Mouse (Mus musculus): ENCODE measurements at regions not wholly inside any gene's neighbourhood (a gene's known extent, or its start where the extent isn't known, plus 50 kb on each side); places are given as distances from the start of the nearest gene placed in this dataset.

GRCm38 (mm10) chr2:124775737-124776136 lies 292.2 kb upstream of the Slc24a5 start:
- peak; percentile 68 for DNase-seq

- DNase-seq = no peak
Observed at GRCm38 (mm10) chr2:124792633-124793036, 275.3 kb upstream of the Slc24a5 start.

DNA sequence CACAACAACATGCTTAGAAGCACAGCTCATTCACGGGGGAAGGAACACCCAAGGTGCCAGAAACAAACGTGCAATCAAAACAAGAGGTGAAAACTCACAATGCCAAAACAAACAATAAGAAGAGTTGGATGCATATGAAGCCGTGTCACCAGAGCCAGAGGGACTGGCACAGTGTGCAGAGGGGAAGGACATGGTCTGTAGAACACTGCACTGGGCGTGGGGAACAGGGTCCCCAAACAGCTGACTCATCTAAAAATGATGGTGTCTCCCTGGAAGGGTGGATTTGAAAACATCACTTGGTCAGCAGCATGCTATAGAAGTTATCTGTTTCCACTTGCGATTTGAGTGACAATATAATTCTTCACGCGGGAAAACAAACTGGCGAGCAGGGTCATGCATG lies 256.2 kb upstream of the Slc24a5 start:
- DNase-seq = no peak

DNA sequence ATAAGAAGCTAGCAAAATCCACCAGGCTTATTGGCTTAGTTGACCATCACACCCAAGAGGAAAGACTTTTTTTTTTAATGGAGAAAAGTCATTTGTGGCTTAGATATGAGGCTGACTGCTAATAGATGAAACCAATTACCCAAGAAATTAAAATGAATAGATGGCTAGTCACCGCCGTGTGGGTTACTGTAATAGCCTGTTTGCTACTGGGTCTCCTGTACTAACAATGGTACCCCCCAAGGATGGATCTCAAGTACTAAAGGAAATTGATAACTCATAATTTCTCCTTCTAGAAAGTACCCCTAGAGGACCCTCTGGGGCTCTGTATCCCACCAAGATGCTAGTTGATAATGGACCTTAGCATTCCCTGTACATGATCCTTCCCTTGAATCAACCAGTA lies 251.1 kb upstream of the Slc24a5 start:
- DNase-seq = no peak

DNA sequence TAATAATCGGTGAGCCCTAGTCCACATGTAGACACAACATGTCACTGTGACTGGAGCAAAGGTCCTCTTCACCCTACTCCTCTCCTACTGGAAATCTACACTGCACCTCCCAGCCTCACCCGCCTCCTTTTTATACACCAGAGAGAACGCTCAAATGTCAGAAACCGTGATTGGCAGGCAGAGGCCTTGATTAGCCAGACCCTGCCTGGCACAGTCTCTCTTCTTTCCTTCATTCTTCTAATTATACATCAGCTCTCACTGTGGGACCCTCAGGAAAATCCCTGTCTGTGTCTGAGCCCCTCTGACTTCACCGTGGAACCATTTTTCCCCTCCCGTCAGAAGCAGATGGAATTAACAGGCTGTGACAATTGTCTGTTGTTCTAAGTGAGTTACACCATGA lies 248.1 kb upstream of the Slc24a5 start:
- no peak for DNase-seq

- DNase-seq = no peak
Observed at GRCm38 (mm10) chr2:124820821-124821220, 247.1 kb upstream of the Slc24a5 start.

- no peak for DNase-seq
Observed at GRCm38 (mm10) chr2:124821366-124821765, 246.6 kb upstream of the Slc24a5 start.

DNA sequence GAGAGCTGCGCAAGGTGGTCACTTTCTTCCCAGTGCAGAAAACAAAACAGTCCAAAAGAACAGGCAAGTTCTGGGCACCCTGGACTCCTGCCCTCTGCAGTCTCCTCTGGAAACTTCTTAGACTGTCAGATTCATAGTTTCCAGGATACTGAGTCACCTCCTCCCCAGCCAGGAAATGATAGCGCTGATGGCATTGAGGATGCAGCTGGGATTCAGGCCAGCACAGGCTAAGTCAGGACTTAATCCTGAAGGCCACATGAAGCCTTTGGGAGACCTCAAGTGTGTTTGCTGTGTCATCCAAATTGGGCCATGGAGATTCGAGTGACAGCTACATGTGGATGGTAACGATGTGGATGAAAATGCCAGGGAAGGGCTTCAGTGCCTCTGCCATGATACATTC lies 219.1 kb upstream of the Slc24a5 start:
- peak; percentile 63 for DNase-seq

DNA sequence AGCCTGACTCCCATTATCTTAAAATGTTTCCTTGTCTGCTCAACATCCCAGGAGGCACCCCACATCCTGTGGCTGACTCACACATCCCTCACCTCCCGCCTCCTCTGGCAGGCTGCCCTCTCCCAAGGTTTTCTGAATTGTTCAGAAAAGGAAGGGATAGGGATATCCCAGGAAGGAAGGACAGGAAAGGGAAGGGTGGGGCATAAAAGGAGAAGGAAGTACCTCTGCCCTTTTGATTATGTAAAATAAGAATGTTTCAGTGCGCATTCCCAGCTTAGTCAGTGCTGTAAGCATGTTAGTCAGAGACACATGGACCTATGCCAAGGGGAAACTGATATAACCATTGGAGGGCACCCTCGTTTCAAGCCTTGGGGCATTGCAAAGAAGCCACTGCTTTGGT lies 209.4 kb upstream of the Slc24a5 start:
- DNase-seq = peak; percentile 90

DNA sequence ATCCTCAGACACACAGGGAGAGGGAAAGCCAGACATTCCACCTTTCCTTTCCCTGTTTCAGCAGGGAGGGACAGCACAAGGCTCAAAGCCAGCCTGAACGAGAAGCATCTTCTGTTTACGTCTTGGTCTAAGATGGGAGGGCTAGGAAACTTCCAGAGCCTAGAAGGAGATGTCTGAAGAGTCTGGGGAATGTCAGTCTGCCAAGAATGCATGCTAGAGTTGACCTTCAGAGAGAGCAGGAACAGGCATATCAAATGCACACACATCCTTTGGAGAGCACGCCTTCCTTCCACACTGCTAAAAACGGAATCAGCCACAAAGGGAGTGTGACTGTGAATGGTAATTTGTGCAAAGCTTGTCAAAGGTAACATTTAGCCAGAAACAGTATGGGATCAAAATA lies 179.7 kb upstream of the Slc24a5 start:
- no peak for DNase-seq

DNA sequence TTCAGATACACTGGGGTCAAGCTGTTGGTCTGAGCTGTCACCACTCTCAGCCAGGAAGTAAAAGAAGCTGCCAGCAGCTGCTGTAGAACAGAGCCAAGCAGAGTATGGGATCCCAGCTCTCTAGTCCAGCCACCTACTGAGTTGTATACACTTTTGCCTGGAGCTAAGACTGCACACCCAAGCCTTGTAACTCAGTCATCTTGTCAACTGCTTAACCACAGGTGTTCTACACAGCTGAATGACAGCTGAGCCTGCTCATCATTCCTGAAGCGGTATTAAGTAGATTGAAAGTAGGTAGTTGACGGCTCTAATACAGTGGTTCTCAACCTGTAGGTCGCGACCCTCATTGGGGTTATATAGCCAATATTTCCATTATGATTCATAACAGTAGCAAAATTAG lies 172.9 kb upstream of the Slc24a5 start:
- no peak for DNase-seq

GRCm38 (mm10) chr2:124903556-124903955 lies 164.4 kb upstream of the Slc24a5 start:
- no peak for DNase-seq

GRCm38 (mm10) chr2:124905076-124905475 lies 162.8 kb upstream of the Slc24a5 start:
- DNase-seq = peak; percentile 35

- peak; percentile 27 for DNase-seq
Observed at GRCm38 (mm10) chr2:124918986-124919761, 148.8 kb upstream of the Slc24a5 start.

DNA sequence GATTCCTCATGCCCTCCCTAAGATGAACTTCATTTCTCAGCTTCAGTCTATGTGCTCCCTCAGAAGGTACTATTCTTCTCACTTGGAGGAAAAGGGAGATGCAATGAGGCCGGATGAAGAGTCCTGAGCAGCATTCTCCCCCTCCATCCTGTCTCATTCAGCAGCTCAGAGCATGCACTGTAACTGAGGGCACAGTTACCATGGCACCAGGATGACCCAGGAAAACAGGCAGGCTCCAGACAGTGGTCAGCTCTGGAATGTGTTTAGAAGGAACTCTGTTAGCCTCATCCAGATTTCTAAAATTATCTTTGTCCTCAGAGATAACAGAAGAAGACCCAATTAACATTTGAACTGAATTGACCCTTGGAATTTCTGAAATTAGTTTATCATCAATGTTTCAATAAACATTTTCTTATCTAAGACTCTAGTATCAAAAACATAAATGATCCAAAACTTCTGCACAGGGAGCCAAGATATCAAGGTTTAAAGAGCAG lies 148.1 kb upstream of the Slc24a5 start:
- DNase-seq = no peak

GRCm38 (mm10) chr2:124920265-124920664 lies 147.7 kb upstream of the Slc24a5 start:
- peak; percentile 8 for DNase-seq

GRCm38 (mm10) chr2:124927882-124928758 lies 139.8 kb upstream of the Slc24a5 start:
- peak; percentile 68 for DNase-seq

DNA sequence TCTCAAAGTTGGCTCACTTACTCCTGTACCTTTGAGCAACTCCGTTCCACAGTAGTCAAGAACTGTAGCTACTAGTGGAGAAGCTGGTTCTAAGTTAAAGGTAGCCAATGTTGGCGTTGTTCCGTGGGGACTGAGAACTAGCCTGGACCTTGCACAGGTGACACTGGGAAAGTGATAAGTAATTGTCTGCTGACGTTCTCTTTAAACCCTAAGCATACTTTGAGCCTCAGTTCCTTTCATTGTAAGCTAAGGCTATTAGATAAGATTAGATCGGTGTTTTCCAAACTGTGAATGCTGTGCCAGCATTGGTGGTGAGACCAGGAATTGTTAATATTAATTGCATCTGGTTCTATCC lies 139.2 kb upstream of the Slc24a5 start:
- DNase-seq = no peak

DNA sequence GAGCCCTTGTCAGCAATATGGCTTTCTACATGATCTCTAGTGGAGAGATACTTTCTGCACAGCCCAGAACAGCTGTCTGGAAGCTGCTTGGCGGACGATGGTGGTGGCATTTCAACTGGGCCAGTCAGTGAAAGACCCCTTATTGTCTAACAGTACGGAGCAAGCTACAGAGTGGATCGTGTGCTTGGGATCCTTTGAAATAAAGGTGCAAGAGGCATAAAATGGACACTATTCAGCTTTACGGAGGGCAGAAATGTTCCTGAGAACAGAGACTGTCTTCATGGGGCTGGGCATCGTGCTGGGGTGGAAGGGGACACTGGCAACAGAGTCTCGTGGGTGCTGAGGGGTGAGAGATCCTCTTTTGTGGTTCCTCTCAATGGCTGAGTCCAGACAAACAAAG lies 137.2 kb upstream of the Slc24a5 start:
- no peak for DNase-seq

DNA sequence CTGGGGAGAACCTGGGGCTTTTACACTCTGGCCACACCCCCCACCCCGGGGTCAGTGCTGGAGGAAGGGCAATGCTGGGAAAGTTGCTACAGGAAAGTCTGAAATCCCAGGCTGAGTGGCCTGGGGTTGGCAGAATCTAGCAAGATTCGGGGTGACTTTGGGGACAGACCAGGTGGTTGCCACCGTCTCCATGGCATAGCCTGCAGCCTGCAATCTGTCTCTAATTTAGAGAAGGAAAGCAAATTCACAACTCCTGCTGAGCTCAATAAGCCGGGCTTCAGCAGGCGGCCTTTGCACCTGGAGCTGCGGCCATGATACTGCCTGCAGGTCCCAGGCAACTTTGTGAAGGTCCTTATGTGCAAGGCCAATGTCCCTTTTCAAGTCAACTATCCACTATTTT lies 135.4 kb upstream of the Slc24a5 start:
- DNase-seq = no peak

DNA sequence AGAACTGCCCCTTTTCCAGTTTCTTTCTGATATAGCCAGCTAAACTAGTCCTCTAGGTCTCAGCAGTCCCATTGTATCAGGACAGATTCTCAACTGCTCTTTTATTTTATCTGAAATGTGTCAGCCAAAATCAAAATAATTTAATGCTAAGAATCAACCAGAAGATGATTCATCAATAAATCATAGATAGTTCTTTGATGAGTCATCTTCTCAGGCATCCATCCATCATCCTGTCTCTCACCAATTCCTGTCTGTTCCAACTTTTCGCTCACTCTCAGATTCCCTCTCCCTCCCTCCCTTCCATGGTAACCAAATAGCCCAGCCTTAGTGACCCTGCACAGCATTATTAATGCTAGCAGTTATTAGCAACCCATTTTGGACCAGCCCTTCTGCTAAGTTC lies 134.0 kb upstream of the Slc24a5 start:
- no peak for DNase-seq

DNA sequence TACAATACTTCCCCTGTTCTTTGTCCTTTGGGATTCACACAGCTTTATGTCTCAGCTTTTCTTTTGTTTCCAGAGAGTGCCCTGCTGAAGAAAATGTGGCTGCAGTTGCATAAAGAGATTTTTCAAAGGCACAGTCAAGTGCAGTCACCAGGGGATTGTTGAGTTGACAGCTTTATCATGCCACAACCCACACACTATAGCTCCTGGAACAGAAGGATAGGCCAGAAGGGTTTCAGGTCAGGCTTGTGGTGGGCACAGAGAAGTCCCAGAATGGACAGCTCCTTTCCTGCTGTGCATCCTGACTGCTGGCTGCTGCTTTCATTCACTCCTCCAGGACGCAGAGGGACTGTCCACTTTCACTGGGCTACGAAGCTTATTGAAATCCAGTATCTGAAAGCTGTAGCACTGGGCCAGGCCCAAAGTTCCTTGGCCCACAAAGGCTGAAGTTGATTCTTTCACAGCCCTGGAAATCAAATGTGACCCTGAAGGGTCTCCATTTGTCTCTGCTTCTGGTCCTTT lies 119.6 kb upstream of the Slc24a5 start:
- DNase-seq = no peak

DNA sequence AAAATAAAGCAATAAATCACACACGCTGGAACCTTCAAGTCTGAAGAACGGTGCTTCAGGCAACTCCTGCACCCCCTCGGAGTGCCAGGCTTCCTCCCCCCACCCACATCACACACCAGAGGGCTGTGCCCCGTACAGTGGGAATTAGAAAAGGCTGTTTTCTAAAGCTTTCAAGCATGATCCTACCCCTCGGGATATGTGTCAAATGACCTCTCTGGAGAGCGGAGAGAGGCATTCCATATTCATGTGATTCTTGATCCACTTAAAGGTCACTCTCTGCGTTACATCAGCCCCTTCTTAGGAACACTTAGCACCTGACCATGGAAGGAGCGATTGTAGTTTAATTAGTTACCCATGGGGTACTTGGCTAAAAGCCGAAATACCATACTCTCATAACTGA lies 119.1 kb upstream of the Slc24a5 start:
- DNase-seq = no peak
